Mouse (Mus musculus): Measurements from ENCODE around the gene Baiap2l2. TPM values are rescaled to one million over a fixed set of nuclear protein-coding genes. Genes with fewer than 3 reads are reported as not detected.

Baiap2l2 gene
- polyA plus RNA-seq, 1 experiment from 2014 or later: 2.0 TPM

- no peak overlapping the region for H3K4me3 ChIP-seq (replicated peaks; ENCODE audit: low read length)
- 89% methylated on average over 3 of the region's 3 CpGs for WGBS
- no peak overlapping the region for H3K27ac ChIP-seq (ENCODE audit: low read length)
- no peak for ATAC-seq
- H3K36me3 ChIP-seq (ENCODE audit: control insufficient read depth, insufficient read depth): no peaks in the 10 kb centered on the region
- H3K27me3 ChIP-seq (replicated peaks; ENCODE audit: control insufficient read depth, insufficient read depth, low read length): no peaks in the 10 kb centered on the region
- H3K9me3 ChIP-seq (ENCODE audit: control insufficient read depth, low read length): no peaks in the 10 kb centered on the region
- H3K4me1 ChIP-seq (replicated peaks; ENCODE audit: control insufficient read depth, insufficient read depth, low read length): peaks cover 8% of the 10 kb centered on the region
- no peak overlapping the region for H3K4me2 ChIP-seq (ENCODE audit: low read length)
- no peak overlapping the region for H3K9ac ChIP-seq (replicated peaks; ENCODE audit: low read depth, low read length)
Observed at GRCm38 (mm10) chr15:79325742-79326141, 40.4 kb upstream of the Baiap2l2 start.

GRCm38 (mm10) chr15:79324373-79324772, 39.0 kb upstream of the Baiap2l2 start:
- no peak overlapping the region for H3K9ac ChIP-seq (replicated peaks; ENCODE audit: low read depth, low read length)
- H3K4me1 ChIP-seq (replicated peaks; ENCODE audit: control insufficient read depth, insufficient read depth, low read length): peaks cover 8% of the 10 kb centered on the region
- WGBS: 96% methylated on average over 3 of the region's 3 CpGs
- H3K4me2 ChIP-seq (ENCODE audit: low read length): no peak overlapping the region
- no peaks in the 10 kb centered on the region for H3K9me3 ChIP-seq (ENCODE audit: control insufficient read depth, low read length)
- no peaks in the 10 kb centered on the region for H3K36me3 ChIP-seq (ENCODE audit: control insufficient read depth, insufficient read depth)
- H3K27me3 ChIP-seq (replicated peaks; ENCODE audit: control insufficient read depth, insufficient read depth, low read length): no peaks in the 10 kb centered on the region
- no peak overlapping the region for H3K4me3 ChIP-seq (replicated peaks; ENCODE audit: low read length)
- no peak overlapping the region for H3K27ac ChIP-seq (ENCODE audit: low read length)
- no peak for ATAC-seq

- Histone ChIP-seq H3K27ac (ENCODE audit: low read length) (no peak overlapping the region), H3K9me3 (ENCODE audit: control insufficient read depth, low read length) (no peaks in the 10 kb centered on the region), H3K4me3 (replicated peaks; ENCODE audit: low read length) (no peak overlapping the region), H3K4me1 (replicated peaks; ENCODE audit: control insufficient read depth, insufficient read depth, low read length) (peaks cover 8% of the 10 kb centered on the region), H3K27me3 (replicated peaks; ENCODE audit: control insufficient read depth, insufficient read depth, low read length) (no peaks in the 10 kb centered on the region), H3K9ac (replicated peaks; ENCODE audit: low read depth, low read length) (no peak overlapping the region), H3K4me2 (ENCODE audit: low read length) (no peak overlapping the region), H3K36me3 (ENCODE audit: control insufficient read depth, insufficient read depth) (no peaks in the 10 kb centered on the region)
- no peak for ATAC-seq
- WGBS: 80% methylated on average over 4 of the region's 4 CpGs
Observed at GRCm38 (mm10) chr15:79323791-79324155, 38.4 kb upstream of the Baiap2l2 start.

DNA sequence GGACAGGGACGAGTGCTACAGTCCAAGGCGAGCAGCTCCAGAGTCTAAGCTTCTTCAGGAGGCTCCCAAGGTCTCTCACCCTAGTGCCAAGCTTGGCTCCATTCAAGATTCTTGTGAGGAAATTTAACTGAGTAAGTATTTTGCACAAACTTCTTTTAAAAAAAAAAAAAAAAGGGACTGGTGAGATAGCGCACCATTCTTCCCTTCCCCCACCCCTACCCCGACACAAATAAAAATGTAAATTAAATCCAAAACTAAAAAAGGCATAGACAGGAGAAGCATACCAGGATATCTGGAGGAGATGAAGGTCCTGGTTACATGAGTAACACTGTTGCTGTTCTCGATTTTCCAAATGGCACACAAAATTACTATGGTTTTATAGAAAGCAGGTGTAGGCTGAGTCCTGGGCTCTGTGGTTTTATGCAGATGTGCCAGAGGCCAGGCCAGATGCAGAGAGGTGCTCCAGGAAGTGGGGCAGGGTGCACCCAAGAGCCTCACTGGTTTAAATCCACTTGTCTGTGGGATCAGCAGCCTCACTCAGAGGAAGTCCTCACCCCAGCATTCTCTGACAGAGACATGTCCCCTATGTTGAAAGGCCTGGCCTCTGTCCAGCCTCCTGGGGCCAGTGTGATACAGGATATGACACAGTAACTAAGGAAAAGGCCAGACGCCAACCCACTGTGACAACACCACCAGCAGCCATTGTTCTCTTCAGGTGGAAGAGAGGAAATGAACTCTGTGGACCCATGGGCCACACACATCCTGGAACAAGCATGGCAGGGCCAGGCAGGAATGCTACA, 37.9 kb upstream of the Baiap2l2 start:
- Histone ChIP-seq H3K27ac (ENCODE audit: low read length) (no peak overlapping the region), H3K27me3 (replicated peaks; ENCODE audit: control insufficient read depth, insufficient read depth, low read length) (no peaks in the 10 kb centered on the region), H3K9me3 (ENCODE audit: control insufficient read depth, low read length) (no peaks in the 10 kb centered on the region), H3K4me1 (replicated peaks; ENCODE audit: control insufficient read depth, insufficient read depth, low read length) (peaks cover 8% of the 10 kb centered on the region), H3K36me3 (ENCODE audit: control insufficient read depth, insufficient read depth) (no peaks in the 10 kb centered on the region), H3K4me3 (replicated peaks; ENCODE audit: low read length) (no peak overlapping the region), H3K4me2 (ENCODE audit: low read length) (no peak overlapping the region), H3K9ac (replicated peaks; ENCODE audit: low read depth, low read length) (no peak overlapping the region)
- WGBS: 78% methylated on average over 6 of the region's 6 CpGs
- ATAC-seq: no peak

- WGBS: 86% methylated on average over 11 of the region's 11 CpGs
Observed at GRCm38 (mm10) chr15:79322281-79322990, 37.1 kb upstream of the Baiap2l2 start.

GRCm38 (mm10) chr15:79321733-79322190, 36.4 kb upstream of the Baiap2l2 start:
- WGBS: 85% methylated on average over 5 of the region's 5 CpGs
- no peaks in the 10 kb centered on the region for H3K27me3 ChIP-seq (replicated peaks; ENCODE audit: control insufficient read depth, insufficient read depth, low read length)
- H3K9me3 ChIP-seq (ENCODE audit: control insufficient read depth, low read length): no peaks in the 10 kb centered on the region
- no peak for ATAC-seq
- H3K4me2 ChIP-seq (ENCODE audit: low read length): no peak overlapping the region
- peaks cover under 1% of the 10 kb centered on the region; the same call in 1 of the 2 replicates for H3K4me1 ChIP-seq (replicated peaks; ENCODE audit: control insufficient read depth, insufficient read depth, low read length)
- no peak overlapping the region for H3K9ac ChIP-seq (replicated peaks; ENCODE audit: low read depth, low read length)
- H3K4me3 ChIP-seq (replicated peaks; ENCODE audit: low read length): no peak overlapping the region
- H3K27ac ChIP-seq (ENCODE audit: low read length): no peak overlapping the region
- no peaks in the 10 kb centered on the region for H3K36me3 ChIP-seq (ENCODE audit: control insufficient read depth, insufficient read depth)

More at GRCm38 (mm10) chr15:79322281-79322990, 37.1 kb upstream of the Baiap2l2 start:
- Histone ChIP-seq H3K4me1 (replicated peaks; ENCODE audit: control insufficient read depth, insufficient read depth, low read length) (peaks cover 7% of the 10 kb centered on the region), H3K9me3 (ENCODE audit: control insufficient read depth, low read length) (no peaks in the 10 kb centered on the region), H3K27me3 (replicated peaks; ENCODE audit: control insufficient read depth, insufficient read depth, low read length) (no peaks in the 10 kb centered on the region), H3K36me3 (ENCODE audit: control insufficient read depth, insufficient read depth) (no peaks in the 10 kb centered on the region), H3K4me3 (replicated peaks; ENCODE audit: low read length) (no peak overlapping the region), H3K9ac (replicated peaks; ENCODE audit: low read depth, low read length) (no peak overlapping the region), H3K4me2 (ENCODE audit: low read length) (no peak overlapping the region), H3K27ac (ENCODE audit: low read length) (no peak overlapping the region)
- ATAC-seq: no peak

DNA sequence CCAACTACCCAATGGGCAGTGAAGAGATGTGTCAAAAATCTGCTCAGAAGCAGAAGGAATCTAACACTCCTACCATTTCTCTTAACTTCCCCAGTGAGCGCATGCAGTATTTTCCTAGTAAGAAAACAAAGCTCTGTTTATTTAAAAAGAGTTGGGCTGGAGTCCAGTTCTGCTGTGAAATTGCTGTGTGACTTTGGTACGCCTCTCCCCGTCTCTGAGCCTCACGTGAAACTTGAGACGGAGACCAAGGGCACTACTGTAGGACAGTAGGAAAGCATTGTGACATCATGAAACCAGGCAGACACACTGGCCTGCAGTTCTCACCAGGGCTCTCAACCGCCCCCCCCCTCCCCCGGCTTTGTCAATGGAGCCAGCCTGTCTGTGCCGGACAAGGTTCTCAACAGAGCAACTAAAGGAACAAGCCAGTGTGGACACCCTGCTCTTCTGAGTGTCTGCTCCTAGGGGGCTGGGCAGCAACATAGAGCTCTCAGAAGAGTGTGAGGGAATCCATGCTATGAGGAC, 28.6 kb upstream of the Baiap2l2 start:
- no peaks in the 10 kb centered on the region for H3K27me3 ChIP-seq (replicated peaks; ENCODE audit: control insufficient read depth, insufficient read depth, low read length)
- no peaks in the 10 kb centered on the region for H3K4me1 ChIP-seq (replicated peaks; ENCODE audit: control insufficient read depth, insufficient read depth, low read length)
- H3K4me3 ChIP-seq (replicated peaks; ENCODE audit: low read length): no peak overlapping the region
- no peak overlapping the region for H3K27ac ChIP-seq (ENCODE audit: low read length)
- no peaks in the 10 kb centered on the region for H3K36me3 ChIP-seq (ENCODE audit: control insufficient read depth, insufficient read depth)
- ATAC-seq: no peak
- 75% methylated on average over 8 of the region's 8 CpGs for WGBS
- H3K9me3 ChIP-seq (ENCODE audit: control insufficient read depth, low read length): no peaks in the 10 kb centered on the region
- H3K4me2 ChIP-seq (ENCODE audit: low read length): no peak overlapping the region
- no peak overlapping the region for H3K9ac ChIP-seq (replicated peaks; ENCODE audit: low read depth, low read length)

DNA sequence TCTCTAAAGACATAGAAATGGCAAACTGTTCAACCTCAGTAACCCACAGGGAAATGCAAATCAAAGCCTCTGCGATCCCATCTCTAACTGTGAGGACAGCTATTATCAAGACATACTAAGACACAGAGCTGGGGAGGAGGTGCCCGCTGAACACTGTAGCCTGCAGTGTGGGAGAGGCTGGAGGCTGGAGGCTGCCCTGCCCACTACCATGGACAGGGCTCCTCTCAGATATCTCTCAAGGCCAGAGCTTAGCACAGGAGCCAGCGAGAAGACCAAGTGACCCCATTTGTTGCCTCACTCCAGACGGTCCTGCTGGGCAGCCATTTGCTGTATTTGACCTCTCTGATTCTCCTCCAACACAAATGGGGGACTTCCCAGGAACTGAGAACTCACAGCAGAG, 22.5 kb upstream of the Baiap2l2 start:
- ATAC-seq: no peak

DNA sequence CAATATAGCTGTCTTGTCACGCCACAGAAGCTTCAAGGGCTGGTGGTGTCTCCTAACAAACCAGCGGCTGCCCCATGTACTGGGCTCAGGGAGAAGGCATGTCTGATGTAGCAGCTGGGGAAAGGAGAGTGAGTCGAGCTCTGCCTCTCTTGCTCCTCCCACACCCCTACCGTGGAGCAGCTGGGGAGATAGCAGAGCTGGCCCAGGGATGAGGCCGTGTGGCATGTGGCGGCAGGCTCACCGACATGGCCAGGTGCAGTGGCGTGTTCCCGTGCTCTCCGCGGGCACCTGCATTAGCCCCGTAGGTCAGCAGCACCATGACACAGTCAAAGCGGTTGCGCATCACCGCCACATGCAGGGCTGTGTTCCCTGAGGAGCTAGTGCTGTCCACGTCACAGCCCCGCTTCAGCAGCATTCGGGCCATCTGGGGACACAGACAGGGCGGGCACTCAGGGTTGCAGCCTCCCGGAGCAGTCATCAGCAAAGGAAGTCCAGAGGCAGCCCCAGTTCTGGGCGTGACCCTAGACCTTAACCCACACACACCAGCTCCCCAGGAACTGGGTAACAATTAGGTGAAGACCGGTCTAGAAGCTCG, 20.8 kb upstream of the Baiap2l2 start:
- Histone ChIP-seq H3K36me3 (ENCODE audit: control insufficient read depth, insufficient read depth) (no peaks in the 10 kb centered on the region), H3K27me3 (replicated peaks; ENCODE audit: control insufficient read depth, insufficient read depth, low read length) (no peaks in the 10 kb centered on the region), H3K9me3 (ENCODE audit: control insufficient read depth, low read length) (no peaks in the 10 kb centered on the region), H3K4me3 (replicated peaks; ENCODE audit: low read length) (no peak overlapping the region), H3K27ac (ENCODE audit: low read length) (no peak overlapping the region), H3K4me2 (ENCODE audit: low read length) (no peak overlapping the region), H3K4me1 (replicated peaks; ENCODE audit: control insufficient read depth, insufficient read depth, low read length) (no peaks in the 10 kb centered on the region), H3K9ac (replicated peaks; ENCODE audit: low read depth, low read length) (no peak overlapping the region)
- 83% methylated on average over 23 of the region's 23 CpGs for WGBS
- no peak for ATAC-seq

More for the DNA sequence above, 22.5 kb upstream of the Baiap2l2 start:
- no peaks in the 10 kb centered on the region for H3K27me3 ChIP-seq (replicated peaks; ENCODE audit: control insufficient read depth, insufficient read depth, low read length)
- no peaks in the 10 kb centered on the region for H3K4me1 ChIP-seq (replicated peaks; ENCODE audit: control insufficient read depth, insufficient read depth, low read length)
- H3K4me2 ChIP-seq (ENCODE audit: low read length): no peak overlapping the region
- no peak overlapping the region for H3K9ac ChIP-seq (replicated peaks; ENCODE audit: low read depth, low read length)
- no peak overlapping the region for H3K4me3 ChIP-seq (replicated peaks; ENCODE audit: low read length)
- no peaks in the 10 kb centered on the region for H3K9me3 ChIP-seq (ENCODE audit: control insufficient read depth, low read length)
- WGBS: 79% methylated on average over 4 of the region's 4 CpGs
- H3K27ac ChIP-seq (ENCODE audit: low read length): no peak overlapping the region
- no peaks in the 10 kb centered on the region for H3K36me3 ChIP-seq (ENCODE audit: control insufficient read depth, insufficient read depth)
